Mouse (Mus musculus): Measurements from ENCODE around the gene Zfp652. TPM values are rescaled to one million over a fixed set of nuclear protein-coding genes. Genes with fewer than 3 reads are reported as not detected.
"Not testable (repeated sequence)": the region's sequence is repeated elsewhere in the genome, so short reads cannot be mapped to it uniquely, and the experiment has no call there.

Zfp652 gene
- polyA plus RNA-seq, 1 experiment = 34.1 TPM

GRCm38 (mm10) chr11:95861397-95861796 is 148.9 kb downstream of the Zfp652 start:
- DNase-seq = no peak
- H3K36me3 ChIP-seq (ENCODE audit: control insufficient read depth, insufficient read depth, low read length) = no peaks in the 10 kb centered on the region
- no peak overlapping the region for H3K27ac ChIP-seq (ENCODE audit: control insufficient read depth, insufficient read depth, low read length)
- WGBS = over 99% methylated on average over 8 of the region's 8 CpGs
- H3K4me1 ChIP-seq (replicated peaks; ENCODE audit: control insufficient read depth, insufficient read depth, low read length) = peaks cover 3% of the 10 kb centered on the region
- H3K4me3 ChIP-seq (ENCODE audit: control insufficient read depth, insufficient read depth, low read length) = no peak overlapping the region
- H3K27me3 ChIP-seq (ENCODE audit: control insufficient read depth, insufficient read depth, low read length) = no peaks in the 10 kb centered on the region
- no peak for TF ChIP-seq POLR2A (IDR thresholded peaks at IDR 0.05; ENCODE audit: control insufficient read depth, extremely low read depth, insufficient read depth, low read length, poor library complexity)
- no peak for TF ChIP-seq CTCF (IDR thresholded peaks at IDR 0.05; ENCODE audit: borderline replicate concordance, control insufficient read depth, extremely low read depth, insufficient read depth, low read length, poor library complexity)

GRCm38 (mm10) chr11:95869442-95869841 is 157.0 kb downstream of the Zfp652 start:
- Histone ChIP-seq H3K36me3 (ENCODE audit: control insufficient read depth, insufficient read depth, low read length) (no peaks in the 10 kb centered on the region), H3K4me3 (ENCODE audit: control insufficient read depth, insufficient read depth, low read length) (no peak overlapping the region), H3K4me1 (replicated peaks; ENCODE audit: control insufficient read depth, insufficient read depth, low read length) (no peaks in the 10 kb centered on the region), H3K27me3 (ENCODE audit: control insufficient read depth, insufficient read depth, low read length) (no peaks in the 10 kb centered on the region), H3K27ac (ENCODE audit: control insufficient read depth, insufficient read depth, low read length) (no peak overlapping the region)
- TF ChIP-seq POLR2A (IDR thresholded peaks at IDR 0.05; ENCODE audit: control insufficient read depth, extremely low read depth, insufficient read depth, low read length, poor library complexity) = no peak
- no peak for TF ChIP-seq CTCF (IDR thresholded peaks at IDR 0.05; ENCODE audit: borderline replicate concordance, control insufficient read depth, extremely low read depth, insufficient read depth, low read length, poor library complexity)
- DNase-seq = no peak
- WGBS = 85% methylated on average over 4 of the region's 4 CpGs

GRCm38 (mm10) chr11:95869918-95870470 is 157.5 kb downstream of the Zfp652 start:
- no peaks in the 10 kb centered on the region for H3K36me3 ChIP-seq (ENCODE audit: control insufficient read depth, insufficient read depth, low read length)
- H3K4me3 ChIP-seq (ENCODE audit: control insufficient read depth, insufficient read depth, low read length) = no peak overlapping the region
- H3K27ac ChIP-seq (ENCODE audit: control insufficient read depth, insufficient read depth, low read length) = no peak overlapping the region
- no peak for DNase-seq
- TF ChIP-seq CTCF (IDR thresholded peaks at IDR 0.05; ENCODE audit: borderline replicate concordance, control insufficient read depth, extremely low read depth, insufficient read depth, low read length, poor library complexity) = no peak
- TF ChIP-seq POLR2A (IDR thresholded peaks at IDR 0.05; ENCODE audit: control insufficient read depth, extremely low read depth, insufficient read depth, low read length, poor library complexity) = no peak
- 66% methylated on average over 6 of the region's 6 CpGs for WGBS
- no peaks in the 10 kb centered on the region for H3K4me1 ChIP-seq (replicated peaks; ENCODE audit: control insufficient read depth, insufficient read depth, low read length)
- H3K27me3 ChIP-seq (ENCODE audit: control insufficient read depth, insufficient read depth, low read length) = no peaks in the 10 kb centered on the region

GRCm38 (mm10) chr11:95875804-95876203 is 163.3 kb downstream of the Zfp652 start:
- Histone ChIP-seq H3K27ac (ENCODE audit: control insufficient read depth, insufficient read depth, low read length) (no peak overlapping the region), H3K4me3 (ENCODE audit: control insufficient read depth, insufficient read depth, low read length) (no peak overlapping the region), H3K4me1 (replicated peaks; ENCODE audit: control insufficient read depth, insufficient read depth, low read length) (peaks cover 6% of the 10 kb centered on the region), H3K36me3 (ENCODE audit: control insufficient read depth, insufficient read depth, low read length) (no peaks in the 10 kb centered on the region), H3K27me3 (ENCODE audit: control insufficient read depth, insufficient read depth, low read length) (no peaks in the 10 kb centered on the region)
- no peak for TF ChIP-seq CTCF (IDR thresholded peaks at IDR 0.05; ENCODE audit: borderline replicate concordance, control insufficient read depth, extremely low read depth, insufficient read depth, low read length, poor library complexity)
- no peak for TF ChIP-seq POLR2A (IDR thresholded peaks at IDR 0.05; ENCODE audit: control insufficient read depth, extremely low read depth, insufficient read depth, low read length, poor library complexity)
- DNase-seq = no peak
- WGBS = 53% methylated on average over 9 of the region's 9 CpGs

- DNase-seq = peak; percentile 53
- Histone ChIP-seq H3K4me3 (ENCODE audit: control insufficient read depth, insufficient read depth, low read length) (no peak overlapping the region), H3K36me3 (ENCODE audit: control insufficient read depth, insufficient read depth, low read length) (no peaks in the 10 kb centered on the region), H3K4me1 (replicated peaks; ENCODE audit: control insufficient read depth, insufficient read depth, low read length) (peaks cover 6% of the 10 kb centered on the region), H3K27me3 (ENCODE audit: control insufficient read depth, insufficient read depth, low read length) (no peaks in the 10 kb centered on the region), H3K27ac (ENCODE audit: control insufficient read depth, insufficient read depth, low read length) (no peak overlapping the region)
- TF ChIP-seq POLR2A (IDR thresholded peaks at IDR 0.05; ENCODE audit: control insufficient read depth, extremely low read depth, insufficient read depth, low read length, poor library complexity) = no peak
- no peak for TF ChIP-seq CTCF (IDR thresholded peaks at IDR 0.05; ENCODE audit: borderline replicate concordance, control insufficient read depth, extremely low read depth, insufficient read depth, low read length, poor library complexity)
- 27% methylated on average over 7 of the region's 7 CpGs for WGBS
These were observed 163.8 kb downstream of the Zfp652 start for GRCm38 (mm10) chr11:95876296-95876695.

GRCm38 (mm10) chr11:95879861-95880260 is 167.4 kb downstream of the Zfp652 start:
- not testable (repeated sequence) for H3K4me1 ChIP-seq (replicated peaks; ENCODE audit: control insufficient read depth, insufficient read depth, low read length); H3K27ac ChIP-seq (ENCODE audit: control insufficient read depth, insufficient read depth, low read length); H3K27me3 ChIP-seq (ENCODE audit: control insufficient read depth, insufficient read depth, low read length); DNase-seq; H3K4me3 ChIP-seq (ENCODE audit: control insufficient read depth, insufficient read depth, low read length); H3K36me3 ChIP-seq (ENCODE audit: control insufficient read depth, insufficient read depth, low read length)
- 96% methylated on average over 2 of the region's 2 CpGs for WGBS

Other genes with a start within 250 kb of the Zfp652 start
- 0.22 and 0.34 TPM in 2 replicates for gene Nxph3, start 198.1 kb upstream of the Zfp652 start, polyA plus RNA-seq (2012; rRNA removed)
- 6.4 and 7.0 TPM in 2 replicates for gene Ngfr, start 124.9 kb upstream of the Zfp652 start, polyA plus RNA-seq (2012; rRNA removed)
- 88.9 and 103 TPM in 2 replicates for gene Phb, start 45.7 kb upstream of the Zfp652 start, polyA plus RNA-seq (2012; rRNA removed)
- 0.34 and 0.38 TPM in 2 replicates for gene B130006D01Rik, start 10.9 kb downstream of the Zfp652 start, polyA plus RNA-seq (2012; rRNA removed)
- gene Phospho1, start 111.8 kb downstream of the Zfp652 start, polyA plus RNA-seq (2012; rRNA removed) = 24.9 and 42.7 TPM in 2 replicates
- 28.6 and 32.5 TPM in 2 replicates for gene Gngt2, start 124.5 kb downstream of the Zfp652 start, polyA plus RNA-seq (2012; rRNA removed)
- gene Abi3, start 129.8 kb downstream of the Zfp652 start, polyA plus RNA-seq (2012; rRNA removed) = 606 and 690 TPM in 2 replicates
- not detected in 2 replicates for gene B4galnt2, start 202.2 kb downstream of the Zfp652 start, polyA plus RNA-seq (2012; rRNA removed)

Data from thymus, adult 2 months (tissue).